Mouse (Mus musculus) megakaryocyte, embryonic 14.5 days (primary cell): ENCODE results near the gene Cdc42bpg.

Experiments used
- FLI1 ChIP-seq: IDR thresholded peaks from 2 replicates; pipeline ENCODE4 v1.6.1; 2012; ENCODE audit warnings: low read length, inconsistent platforms, mixed read lengths
- GATA1 ChIP-seq: IDR thresholded peaks from 3 replicates; pipeline ENCODE4 v1.6.1; 2012; ENCODE audit warnings: mixed read lengths, low read length, inconsistent platforms, borderline replicate concordance

DNA sequence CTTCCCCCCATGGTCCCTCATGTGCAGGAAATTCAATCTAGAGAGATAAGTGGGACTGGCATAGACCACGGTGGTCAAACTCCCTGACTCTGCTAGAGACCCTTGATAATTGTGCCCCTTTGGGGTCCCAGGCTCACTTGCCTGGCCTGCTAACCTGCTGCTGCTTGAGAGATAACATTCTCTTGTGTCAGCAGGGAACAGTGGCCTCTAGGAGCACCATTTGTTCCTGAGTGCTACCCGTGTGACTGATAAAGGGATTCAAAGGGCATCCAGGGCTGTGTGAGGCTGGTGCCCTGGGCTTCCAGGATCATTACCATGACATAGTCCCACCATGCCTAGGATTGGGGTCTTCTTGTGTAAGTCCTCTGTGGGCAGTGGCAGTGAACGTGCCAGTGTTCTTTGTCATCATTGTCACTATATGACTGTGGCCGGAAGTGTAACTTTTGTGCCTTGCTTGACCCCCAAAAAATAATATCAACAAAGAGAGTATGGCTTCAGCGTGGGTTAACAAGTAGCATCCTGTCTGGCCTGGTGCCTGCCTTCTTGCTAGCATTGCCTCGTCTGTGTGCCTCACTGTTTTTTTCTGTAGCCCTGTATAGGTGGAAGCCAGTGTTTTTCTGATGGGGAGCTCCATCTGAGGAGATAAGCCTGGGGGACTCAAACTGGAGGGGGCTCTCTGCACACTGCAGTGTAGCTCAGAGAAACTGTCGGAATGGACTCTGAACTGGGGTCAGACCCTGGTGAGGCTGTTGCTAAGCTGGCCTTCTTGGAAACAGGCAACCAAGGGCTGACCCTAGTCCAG lies 20.4 kb upstream of the Cdc42bpg start:
- TF ChIP-seq GATA1 (no peak), FLI1 (no peak)
